Mouse (Mus musculus) ES-E14 (cell line): ENCODE data around the gene Tfpt.

Experiments
- CHD2 ChIP-seq: IDR thresholded peaks from 2 replicates; pipeline ENCODE4 v1.6.1; 2014; ENCODE audit warnings: mild to moderate bottlenecking, low read depth, low read length, inconsistent platforms
- HCFC1 ChIP-seq: IDR thresholded peaks from 2 replicates; pipeline ENCODE4 v1.6.1; 2012; ENCODE audit warnings: low read length, inconsistent platforms, borderline replicate concordance; ENCODE audit not compliant: insufficient read depth
- MAFK ChIP-seq: IDR thresholded peaks from 2 replicates; pipeline ENCODE4 v1.6.1; 2014; ENCODE audit warnings: mild to moderate bottlenecking, low read depth, low read length, inconsistent platforms; ENCODE audit not compliant: insufficient read depth
- ZC3H11A ChIP-seq: IDR thresholded peaks from 2 replicates; pipeline ENCODE4 v1.6.1; 2012; ENCODE audit warnings: low read depth, mild to moderate bottlenecking, inconsistent platforms, low read length, borderline replicate concordance
- ZNF384 ChIP-seq: IDR thresholded peaks from 2 replicates; pipeline ENCODE4 v1.6.1; 2012; ENCODE audit warnings: low read depth, low read length, inconsistent platforms

GRCm38 (mm10) chr7:3578952-3579546 is 50.7 kb downstream of the Tfpt start:
- no peak for TF ChIP-seq ZC3H11A
- no peak for TF ChIP-seq MAFK
- TF ChIP-seq ZNF384 = no peak
- no peak for TF ChIP-seq HCFC1
- 0 out of 2 replicates have a peak, but pooled peaks have one; percentile 31 for TF ChIP-seq CHD2
